Mouse (Mus musculus) heart, embryonic 12.5 days (tissue): ENCODE results near the gene Ctnnd1. TPM values are rescaled to one million over a fixed set of nuclear protein-coding genes. Genes with fewer than 3 reads are reported as not detected.

ENCODE experiments used
- polyA plus RNA-seq: library from polyadenylated mRNA; unstranded; fragments of >200 nt; fragmentation: Nextera tagmentation; extraction: Ambion mirVana; gene quantifications from 2 replicates; pipeline ENCODE4 v1.2.1, GENCODE M21; 2016

The Ctnnd1 gene
- polyA plus RNA-seq, 1 experiment from 2014 or later = 105 TPM

Other genes starting within 250 kb of the Ctnnd1 start
- gene Calcrl, start 225.4 kb downstream of the Ctnnd1 start, polyA plus RNA-seq = 65.1 and 69.5 TPM in 2 replicates
- gene Tfpi, start 174.0 kb downstream of the Ctnnd1 start, polyA plus RNA-seq = 78.8 and 80.0 TPM in 2 replicates
- gene Btbd18, start 8.3 kb upstream of the Ctnnd1 start, polyA plus RNA-seq = 0.10 TPM in 2 replicates
- 279 and 282 TPM in 2 replicates for gene Selenoh, start 20.0 kb upstream of the Ctnnd1 start, polyA plus RNA-seq
- gene Gm28635, start 27.3 kb upstream of the Ctnnd1 start, polyA plus RNA-seq = not detected in 2 replicates
- gene Med19, start 27.6 kb upstream of the Ctnnd1 start, polyA plus RNA-seq = 28.8 and 30.3 TPM in 2 replicates
- gene Tmx2, start 28.4 kb upstream of the Ctnnd1 start, polyA plus RNA-seq = 154 and 158 TPM in 2 replicates
- gene Zdhhc5, start 64.4 kb upstream of the Ctnnd1 start, polyA plus RNA-seq = 35.4 and 38.9 TPM in 2 replicates
- 22.7 and 23.6 TPM in 2 replicates for gene Clp1, start 76.6 kb upstream of the Ctnnd1 start, polyA plus RNA-seq
- 10.0 and 11.5 TPM in 2 replicates for gene Ypel4, start 83.3 kb upstream of the Ctnnd1 start, polyA plus RNA-seq
- 8.5 and 9.2 TPM in 2 replicates for gene Gm19426, start 92.9 kb upstream of the Ctnnd1 start, polyA plus RNA-seq
- 32.2 and 32.8 TPM in 2 replicates for gene Serping1, start 124.7 kb upstream of the Ctnnd1 start, polyA plus RNA-seq
- 90.0 and 95.3 TPM in 2 replicates for gene Ube2l6, start 148.1 kb upstream of the Ctnnd1 start, polyA plus RNA-seq
- gene Smtnl1, start 171.9 kb upstream of the Ctnnd1 start, polyA plus RNA-seq = 0.17 and 0.43 TPM in 2 replicates
- gene Timm10, start 176.2 kb upstream of the Ctnnd1 start, polyA plus RNA-seq = 62.2 and 65.6 TPM in 2 replicates
- 21.8 and 23.0 TPM in 2 replicates for gene Slc43a1, start 188.1 kb upstream of the Ctnnd1 start, polyA plus RNA-seq
- 0.67 and 1.2 TPM in 2 replicates for gene Rtn4rl2, start 235.9 kb upstream of the Ctnnd1 start, polyA plus RNA-seq